Mouse (Mus musculus) heart, postnatal 0 days (tissue): ENCODE results near the gene Arhgap42. TPM values are rescaled to one million over a fixed set of nuclear protein-coding genes. Genes with fewer than 3 reads are reported as not detected.

Experiments
- ATAC-seq: fragments of 200-750 bp; cut with Nextera tagmentation; 2 replicates; pipeline ENCODE4 v1.8.0; 2017; ENCODE audit warnings: low read depth, moderate number of reproducible peaks, moderate library complexity; ENCODE audit not compliant: insufficient read depth
- DNase-seq: peaks from one replicate; pipeline ENCODE4 v3.0.0-alpha.2; 2016; ENCODE audit warnings: low spot score
- H3K27ac ChIP-seq: fragments of 300-500 bp; sonication (generic); 2 replicates; pipeline ENCODE4 v1.5.1; 2014; ENCODE audit warnings: low read depth, mild to moderate bottlenecking
- H3K27me3 ChIP-seq: fragments of 300-500 bp; sonication (generic); 2 replicates; pipeline ENCODE4 v1.6.1; 2014; ENCODE audit warnings: low read length, mixed read lengths; ENCODE audit not compliant: control insufficient read depth, insufficient read depth
- H3K36me3 ChIP-seq: fragments of 300-500 bp; sonication (generic); replicated peaks from 2 replicates; pipeline ENCODE4 v1.6.1; 2014; ENCODE audit warnings: low read length, mixed read lengths; ENCODE audit not compliant: control insufficient read depth, insufficient read depth
- H3K4me1 ChIP-seq: fragments of 300-500 bp; sonication (generic); 2 replicates; pipeline ENCODE4 v1.6.1; 2014; ENCODE audit warnings: antibody characterized with exemption; ENCODE audit not compliant: control insufficient read depth, insufficient read depth
- H3K4me2 ChIP-seq: fragments of 300-500 bp; sonication (generic); 2 replicates; pipeline ENCODE4 v1.6.1; 2014; ENCODE audit warnings: low read depth, mild to moderate bottlenecking, low read length, moderate library complexity
- H3K4me3 ChIP-seq: fragments of 300-500 bp; sonication (generic); 2 replicates; pipeline ENCODE4 v1.5.1; 2014; ENCODE audit warnings: low read depth, low read length
- H3K9ac ChIP-seq: fragments of 300-500 bp; sonication (generic); replicated peaks from 2 replicates; pipeline ENCODE4 v1.6.1; 2014; ENCODE audit warnings: low read depth, low read length, mixed read lengths
- H3K9me3 ChIP-seq: fragments of 300-500 bp; sonication (generic); replicated peaks from 2 replicates; pipeline ENCODE4 v1.6.1; 2016; ENCODE audit warnings: low read length; ENCODE audit not compliant: control insufficient read depth
- CTCF ChIP-seq: IDR thresholded peaks from 2 replicates; pipeline ENCODE4 v1.5.1; 2016; ENCODE audit warnings: antibody characterized with exemption, control low read depth, low read depth
- EP300 ChIP-seq: IDR thresholded peaks from 2 replicates; pipeline ENCODE4 v1.6.1; 2016; ENCODE audit warnings: antibody characterized with exemption, low read depth
- WGBS: fragments of 180-500 bp; shearing (Covaris S2); extraction: QIAGEN DNeasy Blood & Tissue Kit; methylation state at CpG from one replicate; pipeline ENCODE4 v1.1.7; 2014; 5-methylcytosine and 5-hydroxymethylcytosine counted together
- polyA plus RNA-seq: library from polyadenylated mRNA; unstranded; fragments of >200 nt; fragmentation: Nextera tagmentation; extraction: Ambion mirVana; gene quantifications from 2 replicates; pipeline ENCODE4 v1.2.1, GENCODE M21; 2015
- total RNA-seq: library from RNA; depleted of rRNA; stranded (reverse); fragments of >200 nt; gene quantifications from 2 replicates; pipeline ENCODE4 v1.2.3, GENCODE M21; 2014; ENCODE audit warnings: low replicate concordance

Gene Arhgap42
- total and polyA plus RNA-seq, 2 experiments from 2014 or later: 4.6 to 8.1 TPM

GRCm38 (mm10) chr9:9218301-9218700, 20.6 kb downstream of the Arhgap42 start:
- Histone ChIP-seq H3K27ac (no peak overlapping the region), H3K4me3 (no peak overlapping the region), H3K9me3 (no peaks in the 10 kb centered on the region), H3K4me1 (no peaks in the 10 kb centered on the region), H3K36me3 (no peaks in the 10 kb centered on the region), H3K4me2 (no peak overlapping the region), H3K9ac (no peak overlapping the region), H3K27me3 (0 out of 2 replicates have a peak, but pooled peaks cover 6% of the 10 kb centered on the region)
- DNase-seq (no peak), ATAC-seq (no peak)
- WGBS: 71% methylated on average over 2 of the region's 2 CpGs
- TF ChIP-seq EP300: no peak
- TF ChIP-seq CTCF: no peak

GRCm38 (mm10) chr9:9214849-9215248, 24.1 kb downstream of the Arhgap42 start:
- Histone ChIP-seq H3K9ac (no peak overlapping the region), H3K27me3 (no peaks in the 10 kb centered on the region), H3K9me3 (no peaks in the 10 kb centered on the region), H3K4me3 (no peak overlapping the region), H3K4me2 (no peak overlapping the region), H3K36me3 (no peaks in the 10 kb centered on the region), H3K4me1 (no peaks in the 10 kb centered on the region), H3K27ac (no peak overlapping the region)
- TF ChIP-seq CTCF (no peak), EP300 (no peak)
- DNase-seq (no peak), ATAC-seq (no peak)
- 80% methylated on average over 5 of the region's 5 CpGs for WGBS

GRCm38 (mm10) chr9:9214296-9214695, 24.6 kb downstream of the Arhgap42 start:
- Histone ChIP-seq H3K9me3 (no peaks in the 10 kb centered on the region), H3K27ac (no peak overlapping the region), H3K9ac (no peak overlapping the region), H3K4me3 (no peak overlapping the region), H3K36me3 (no peaks in the 10 kb centered on the region), H3K4me1 (no peaks in the 10 kb centered on the region), H3K4me2 (no peak overlapping the region), H3K27me3 (no peaks in the 10 kb centered on the region)
- no peak for DNase-seq
- ATAC-seq: no peak
- no peak for TF ChIP-seq CTCF
- no peak for TF ChIP-seq EP300

GRCm38 (mm10) chr9:9211411-9212087, 27.4 kb downstream of the Arhgap42 start:
- WGBS: 64% methylated on average over 3 of the region's 3 CpGs
- H3K4me3 ChIP-seq: no peak overlapping the region
- no peak overlapping the region for H3K27ac ChIP-seq
- no peaks in the 10 kb centered on the region for H3K4me1 ChIP-seq
- H3K9me3 ChIP-seq: no peaks in the 10 kb centered on the region
- H3K9ac ChIP-seq: no peak overlapping the region
- H3K36me3 ChIP-seq: no peaks in the 10 kb centered on the region
- no peak for DNase-seq
- TF ChIP-seq CTCF (no peak), EP300 (no peak)
- H3K4me2 ChIP-seq: no peak overlapping the region
- ATAC-seq: no peak
- no peaks in the 10 kb centered on the region for H3K27me3 ChIP-seq

DNA sequence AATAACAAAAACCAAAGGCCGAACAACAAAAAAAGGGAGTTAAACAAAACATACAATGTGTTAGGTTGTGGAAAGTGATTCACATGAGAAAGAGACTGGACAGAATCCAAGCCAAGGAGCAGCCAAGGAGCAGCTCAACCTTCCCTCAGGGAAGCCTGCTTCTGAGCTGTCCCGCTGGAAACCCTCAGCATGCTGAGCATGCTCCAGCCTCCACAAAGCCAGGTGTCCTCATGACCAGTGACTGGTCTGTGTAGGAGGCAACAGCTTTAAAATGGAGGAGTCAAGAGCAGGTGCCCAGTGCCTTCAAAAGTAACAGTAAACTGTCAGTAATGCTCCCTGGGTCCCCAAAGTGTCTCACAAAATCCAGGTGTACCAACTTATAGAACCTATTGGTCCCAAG, 28.4 kb downstream of the Arhgap42 start:
- Histone ChIP-seq H3K27ac (no peak overlapping the region), H3K9ac (no peak overlapping the region), H3K4me2 (no peak overlapping the region), H3K36me3 (no peaks in the 10 kb centered on the region), H3K4me1 (no peaks in the 10 kb centered on the region), H3K27me3 (no peaks in the 10 kb centered on the region), H3K9me3 (no peaks in the 10 kb centered on the region), H3K4me3 (no peak overlapping the region)
- TF ChIP-seq CTCF (no peak), EP300 (no peak)
- DNase-seq (no peak), ATAC-seq (no peak)
- WGBS: 69% methylated on average over 2 of the region's 2 CpGs

DNA sequence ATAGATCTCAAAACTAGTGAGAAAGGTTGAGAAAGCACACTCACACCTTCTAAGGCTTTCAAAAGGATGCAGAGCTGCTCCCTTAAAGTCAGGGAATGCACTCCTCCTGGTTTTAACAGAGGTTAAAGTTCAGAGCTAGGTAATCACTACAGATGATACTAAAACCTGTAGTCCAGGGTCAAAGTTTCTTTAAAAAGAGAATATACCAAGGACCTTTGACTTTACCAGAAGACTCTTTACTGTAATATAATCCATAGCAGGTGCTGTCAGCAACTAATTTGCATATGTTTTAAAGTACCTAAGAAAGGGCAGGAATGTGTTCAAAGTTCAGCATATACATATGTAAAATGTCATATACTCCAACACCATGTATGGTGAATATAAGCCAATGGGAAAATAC, 30.7 kb downstream of the Arhgap42 start:
- TF ChIP-seq CTCF (no peak), EP300 (no peak)
- Histone ChIP-seq H3K4me1 (no peaks in the 10 kb centered on the region), H3K9me3 (no peaks in the 10 kb centered on the region), H3K9ac (no peak overlapping the region), H3K27me3 (no peaks in the 10 kb centered on the region), H3K4me2 (no peak overlapping the region), H3K4me3 (no peak overlapping the region), H3K36me3 (no peaks in the 10 kb centered on the region), H3K27ac (no peak overlapping the region)
- ATAC-seq (no peak), DNase-seq (no peak)
